Mouse (Mus musculus): ENCODE measurements around the gene Epb41l3. TPM values are rescaled to one million over a fixed set of nuclear protein-coding genes. Genes with fewer than 3 reads are reported as not detected.

Epb41l3 gene
- polyA plus RNA-seq, 1 experiment: 176 TPM

DNA sequence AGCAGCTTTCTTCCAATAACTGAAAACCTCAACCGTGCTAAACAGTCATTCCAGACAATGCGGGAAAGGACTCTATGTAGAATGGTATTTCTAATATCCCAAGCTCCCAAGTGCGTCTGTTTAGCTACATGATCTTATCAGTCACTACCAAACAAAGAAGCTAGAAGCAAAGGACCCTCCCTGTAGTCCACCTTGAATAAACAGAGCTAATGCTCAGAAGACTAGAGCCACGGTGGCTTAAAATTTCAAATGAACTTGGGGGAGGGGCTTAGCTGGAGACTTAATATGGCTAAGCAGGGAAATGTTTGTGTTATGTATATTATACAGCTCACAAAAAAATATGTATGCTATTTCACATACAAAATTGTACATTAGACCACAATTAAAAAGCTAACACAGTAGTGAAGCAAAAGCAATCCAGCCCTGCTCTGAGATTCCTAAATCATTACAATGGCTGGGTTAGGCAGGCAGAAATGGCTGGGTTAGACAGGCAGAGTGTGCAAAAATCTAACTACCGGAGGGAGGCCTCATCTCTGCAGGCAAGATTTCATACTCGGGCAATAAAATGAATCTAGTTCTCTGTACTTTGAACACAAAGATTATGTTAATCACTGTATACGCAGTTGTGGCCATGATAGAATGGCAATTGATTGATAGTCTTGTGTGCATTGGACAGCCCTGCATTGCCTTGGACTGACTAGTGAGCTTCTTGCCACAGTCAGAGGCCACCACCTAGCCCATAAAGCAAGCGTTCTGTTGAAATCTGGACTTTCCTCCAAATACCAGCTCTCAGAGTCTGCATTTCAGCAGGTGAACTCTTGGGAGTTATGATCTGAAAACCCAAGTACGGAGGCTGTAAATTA is 13.4 kb upstream of the Epb41l3 start:
- Histone ChIP-seq H3K27ac (ENCODE audit: insufficient read depth, low read depth, low read length) (peak overlapping the region; percentile 52), H3K27me3 (ENCODE audit: control insufficient read depth, insufficient read depth, low read length) (no peaks in the 10 kb centered on the region), H3K4me1 (ENCODE audit: control insufficient read depth, insufficient read depth, insufficient read length, low read length) (peaks cover 16% of the 10 kb centered on the region; the same call in 1 of the 2 replicates), H3K4me3 (ENCODE audit: low read depth, low read length) (no peak overlapping the region), H3K36me3 (ENCODE audit: control insufficient read depth, insufficient read depth, low read length) (no peaks in the 10 kb centered on the region)
- TF ChIP-seq CTCF (IDR thresholded peaks at IDR 0.05; ENCODE audit: extremely low read depth, insufficient read length, insufficient replicate concordance, low read depth, low read length): no peak
- TF ChIP-seq POLR2A (IDR thresholded peaks at IDR 0.05; ENCODE audit: low read depth, low read length): no peak
- 24% methylated on average over 9 of the region's 9 CpGs for WGBS

DNA sequence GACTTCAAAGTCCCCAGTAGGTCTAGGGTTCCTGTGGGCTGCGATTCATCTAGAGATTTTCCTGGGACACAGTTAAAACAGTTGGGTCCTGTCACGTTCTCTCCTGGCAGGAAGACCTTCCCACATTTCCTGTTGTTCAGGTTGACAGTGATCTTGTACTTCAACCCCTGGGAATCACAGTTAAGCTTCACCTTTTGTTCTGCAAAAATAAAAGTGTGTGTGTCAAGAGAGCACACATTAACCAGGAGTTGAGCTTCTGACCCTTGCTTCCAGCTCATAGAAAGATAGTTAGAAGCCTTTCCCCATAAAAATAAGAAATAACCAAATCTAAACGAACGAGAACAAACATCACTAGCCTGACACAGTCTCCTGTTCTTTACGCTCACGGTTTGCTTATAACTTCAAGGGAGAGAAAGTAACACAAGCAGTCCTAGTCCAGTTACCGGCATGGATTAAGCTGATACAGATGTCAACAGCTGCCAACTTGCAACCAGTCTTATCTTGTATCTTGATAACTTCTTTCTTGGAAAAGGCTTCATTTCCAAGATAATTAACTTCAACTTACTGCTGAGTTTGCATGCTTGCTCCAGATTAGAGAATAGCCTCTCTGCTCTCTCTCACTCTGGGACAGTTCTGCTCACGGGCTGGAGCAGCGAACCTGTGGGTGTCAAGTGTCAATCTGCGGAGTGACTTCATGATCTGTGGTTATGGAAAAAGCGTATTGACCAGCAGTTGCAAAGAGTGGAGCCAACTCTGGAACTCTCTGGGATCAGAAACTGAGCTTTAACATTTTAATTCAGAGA is 7.3 kb upstream of the Epb41l3 start:
- no peaks in the 10 kb centered on the region for H3K36me3 ChIP-seq (ENCODE audit: control insufficient read depth, insufficient read depth, low read length)
- no peak for TF ChIP-seq CTCF (IDR thresholded peaks at IDR 0.05; ENCODE audit: extremely low read depth, insufficient read length, insufficient replicate concordance, low read depth, low read length)
- TF ChIP-seq POLR2A (IDR thresholded peaks at IDR 0.05; ENCODE audit: low read depth, low read length): no peak
- peaks cover 8% of the 10 kb centered on the region; the same call in 1 of the 2 replicates for H3K4me1 ChIP-seq (ENCODE audit: control insufficient read depth, insufficient read depth, insufficient read length, low read length)
- peak overlapping the region; percentile 97 for H3K27ac ChIP-seq (ENCODE audit: insufficient read depth, low read depth, low read length)
- 16% methylated on average over 11 of the region's 11 CpGs for WGBS
- no peaks in the 10 kb centered on the region for H3K27me3 ChIP-seq (ENCODE audit: control insufficient read depth, insufficient read depth, low read length)
- H3K4me3 ChIP-seq (ENCODE audit: low read depth, low read length): no peak overlapping the region

DNA sequence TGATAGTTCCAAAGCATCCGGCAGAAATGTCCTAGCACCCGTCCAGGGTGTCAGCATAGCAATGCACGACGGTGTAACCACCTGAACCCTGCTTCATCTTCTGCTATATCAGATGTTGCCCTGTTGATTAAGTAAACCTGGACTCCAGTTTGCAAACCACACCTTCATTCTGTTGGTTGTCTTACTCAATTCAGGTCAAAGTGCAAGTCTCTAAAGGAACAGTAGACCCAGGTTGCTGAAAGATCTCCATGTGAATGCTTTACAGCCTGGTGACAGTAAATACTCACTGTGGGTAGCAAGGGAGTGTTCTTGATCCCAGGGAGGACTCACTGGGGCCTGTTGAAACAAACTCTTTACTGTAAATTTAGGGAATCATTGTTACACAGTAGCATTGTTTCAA is 1.4 kb upstream of the Epb41l3 start:
- Histone ChIP-seq H3K27ac (ENCODE audit: insufficient read depth, low read depth, low read length) (peak overlapping the region; percentile 80), H3K4me3 (ENCODE audit: low read depth, low read length) (no peak overlapping the region), H3K27me3 (ENCODE audit: control insufficient read depth, insufficient read depth, low read length) (no peaks in the 10 kb centered on the region), H3K4me1 (ENCODE audit: control insufficient read depth, insufficient read depth, insufficient read length, low read length) (peaks cover 12% of the 10 kb centered on the region; the same call in 1 of the 2 replicates), H3K36me3 (ENCODE audit: control insufficient read depth, insufficient read depth, low read length) (no peaks in the 10 kb centered on the region; the same call in 1 of the 2 replicates)
- TF ChIP-seq POLR2A (IDR thresholded peaks at IDR 0.05; ENCODE audit: low read depth, low read length) (no peak), CTCF (IDR thresholded peaks at IDR 0.05; ENCODE audit: extremely low read depth, insufficient read length, insufficient replicate concordance, low read depth, low read length) (no peak)
- WGBS: 26% methylated on average over 4 of the region's 4 CpGs

DNA sequence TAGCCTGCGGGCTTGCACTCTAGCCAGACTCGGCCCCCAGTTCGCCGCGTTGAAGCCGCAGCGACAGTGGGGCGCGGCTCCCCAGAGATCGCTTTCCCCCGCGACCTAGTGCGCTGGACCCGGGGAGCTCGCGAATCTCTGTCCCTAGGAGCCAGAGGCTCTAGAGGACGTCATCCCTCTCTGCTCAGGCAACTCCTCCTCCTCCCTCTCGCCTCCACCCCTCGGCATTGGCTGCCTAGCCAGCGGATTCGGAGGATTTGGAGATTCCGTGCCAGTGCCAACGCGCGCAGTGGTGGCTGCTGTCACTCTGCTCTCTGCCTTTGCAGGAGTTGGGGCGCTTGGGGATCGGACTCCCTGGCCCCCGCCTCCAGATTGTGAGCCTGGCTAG is 749 bp downstream of the Epb41l3 start:
- H3K4me1 ChIP-seq (ENCODE audit: control insufficient read depth, insufficient read depth, insufficient read length, low read length): peaks cover 14% of the 10 kb centered on the region; the same call in 1 of the 2 replicates
- H3K27ac ChIP-seq (ENCODE audit: insufficient read depth, low read depth, low read length): peak overlapping the region; percentile 95
- no peak; the same call in 1 of the 2 replicates for TF ChIP-seq POLR2A (IDR thresholded peaks at IDR 0.05; ENCODE audit: low read depth, low read length)
- no peak for TF ChIP-seq CTCF (IDR thresholded peaks at IDR 0.05; ENCODE audit: extremely low read depth, insufficient read length, insufficient replicate concordance, low read depth, low read length)
- H3K36me3 ChIP-seq (ENCODE audit: control insufficient read depth, insufficient read depth, low read length): no peaks in the 10 kb centered on the region; the same call in 1 of the 2 replicates
- peak overlapping the region; percentile 94 for H3K4me3 ChIP-seq (ENCODE audit: low read depth, low read length)
- H3K27me3 ChIP-seq (ENCODE audit: control insufficient read depth, insufficient read depth, low read length): no peaks in the 10 kb centered on the region
- under 1% methylated on average over 28 of the region's 28 CpGs for WGBS

DNA sequence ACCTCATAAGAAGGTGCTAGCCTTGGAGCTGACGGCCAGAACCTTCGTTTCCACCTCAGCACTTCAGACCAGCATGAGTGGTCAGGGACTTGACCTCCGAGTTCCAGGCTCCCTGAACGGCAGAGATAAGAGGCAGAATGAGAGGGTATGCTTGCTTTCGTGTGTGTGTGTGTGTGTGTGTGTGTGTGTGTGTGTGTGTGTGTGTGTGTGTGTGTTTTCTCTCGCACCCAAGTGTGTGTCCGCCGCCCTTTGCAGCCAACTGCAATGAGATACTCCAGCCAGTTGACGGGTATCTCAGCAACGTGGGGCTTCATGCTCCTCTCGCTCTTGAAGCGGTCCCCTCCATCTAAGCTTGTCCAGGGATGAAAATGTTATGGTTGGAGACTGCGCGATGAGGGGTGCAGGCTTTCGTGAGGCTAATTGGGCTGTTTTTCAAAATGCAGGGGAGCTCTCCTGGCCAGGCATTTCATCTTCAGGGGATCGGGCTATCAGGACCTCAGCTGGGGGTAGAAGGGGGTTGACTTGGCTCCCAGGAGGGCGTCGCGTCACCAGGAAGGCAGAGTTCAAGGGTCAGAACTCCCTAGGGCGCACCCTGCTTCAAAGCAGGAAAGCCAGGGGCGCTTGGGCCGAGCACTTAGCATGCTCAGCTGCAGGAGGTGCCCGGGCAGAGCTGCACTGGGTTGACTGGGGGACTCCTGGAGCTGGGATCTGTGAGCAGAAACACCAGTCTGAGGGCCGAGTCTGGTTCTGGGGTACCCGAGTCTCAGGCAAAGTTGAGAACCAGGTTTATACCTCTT is 1.5 kb downstream of the Epb41l3 start:
- Histone ChIP-seq H3K36me3 (ENCODE audit: control insufficient read depth, insufficient read depth, low read length) (no peaks in the 10 kb centered on the region; the same call in 1 of the 2 replicates), H3K4me3 (ENCODE audit: low read depth, low read length) (peak overlapping the region; percentile 94), H3K4me1 (ENCODE audit: control insufficient read depth, insufficient read depth, insufficient read length, low read length) (peaks cover 15% of the 10 kb centered on the region; the same call in 1 of the 2 replicates), H3K27me3 (ENCODE audit: control insufficient read depth, insufficient read depth, low read length) (no peaks in the 10 kb centered on the region), H3K27ac (ENCODE audit: insufficient read depth, low read depth, low read length) (peak overlapping the region; percentile 95)
- 5% methylated on average over 25 of the region's 25 CpGs for WGBS
- TF ChIP-seq POLR2A (IDR thresholded peaks at IDR 0.05; ENCODE audit: low read depth, low read length) (no peak; the same call in none of the 2 replicates), CTCF (IDR thresholded peaks at IDR 0.05; ENCODE audit: extremely low read depth, insufficient read length, insufficient replicate concordance, low read depth, low read length) (no peak)

DNA sequence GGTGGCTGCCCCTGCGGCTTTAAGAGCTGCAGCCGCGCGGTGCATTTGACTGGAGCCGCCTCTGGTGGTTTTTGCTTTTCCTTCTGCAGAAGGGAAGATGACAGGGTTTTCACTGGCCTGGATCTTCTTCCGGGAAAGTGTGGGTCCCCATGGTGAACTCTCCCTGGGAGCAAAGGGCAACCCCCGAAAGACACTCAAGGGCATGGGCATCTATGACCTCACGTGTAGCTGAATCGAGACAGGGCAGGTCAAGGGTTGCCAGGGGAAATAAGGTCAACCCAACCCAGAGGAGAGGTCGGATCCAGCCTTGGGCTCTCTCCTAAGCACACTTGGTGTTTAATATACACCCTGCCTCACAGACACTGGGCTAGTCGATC is 2.0 kb downstream of the Epb41l3 start:
- H3K36me3 ChIP-seq (ENCODE audit: control insufficient read depth, insufficient read depth, low read length): no peaks in the 10 kb centered on the region; the same call in 1 of the 2 replicates
- H3K4me1 ChIP-seq (ENCODE audit: control insufficient read depth, insufficient read depth, insufficient read length, low read length): peaks cover 15% of the 10 kb centered on the region; the same call in 1 of the 2 replicates
- WGBS: 9% methylated on average over 11 of the region's 11 CpGs
- TF ChIP-seq CTCF (IDR thresholded peaks at IDR 0.05; ENCODE audit: extremely low read depth, insufficient read length, insufficient replicate concordance, low read depth, low read length): no peak
- no peak for TF ChIP-seq POLR2A (IDR thresholded peaks at IDR 0.05; ENCODE audit: low read depth, low read length)
- no peaks in the 10 kb centered on the region for H3K27me3 ChIP-seq (ENCODE audit: control insufficient read depth, insufficient read depth, low read length)
- peak overlapping the region; percentile 94 for H3K4me3 ChIP-seq (ENCODE audit: low read depth, low read length)
- peak overlapping the region; percentile 95 for H3K27ac ChIP-seq (ENCODE audit: insufficient read depth, low read depth, low read length)
